Mouse (Mus musculus) embryonic facial prominence, embryonic 14.5 days (tissue): ENCODE data around the gene Kin. TPM values are rescaled to one million over a fixed set of nuclear protein-coding genes. Genes with fewer than 3 reads are reported as not detected.

Source experiments
- ATAC-seq: fragments of 200-750 bp; cut with Nextera tagmentation; 2 replicates; pipeline ENCODE4 v1.8.0; 2017; ENCODE audit warnings: low read depth, moderate number of reproducible peaks, moderate TSS enrichment
- DNase-seq: peaks from one replicate; pipeline ENCODE4 v3.0.0-alpha.2; 2015; ENCODE audit warnings: low spot score
- H3K27ac ChIP-seq: fragments of 300-500 bp; sonication (generic); replicated peaks from 2 replicates; pipeline ENCODE4 v1.5.1; 2014; ENCODE audit warnings: low read depth, mild to moderate bottlenecking, low read length, moderate library complexity
- H3K27me3 ChIP-seq: fragments of 300-500 bp; sonication (generic); replicated peaks from 2 replicates; pipeline ENCODE4 v1.6.1; 2014; ENCODE audit warnings: low read length; ENCODE audit not compliant: control insufficient read depth, insufficient read depth
- H3K36me3 ChIP-seq: fragments of 300-500 bp; sonication (generic); 2 replicates; pipeline ENCODE4 v1.6.1; 2014; ENCODE audit warnings: low read length, mixed read lengths; ENCODE audit not compliant: control insufficient read depth, insufficient read depth
- H3K4me1 ChIP-seq: fragments of 300-500 bp; sonication (generic); 2 replicates; pipeline ENCODE4 v1.6.1; 2014; ENCODE audit warnings: antibody characterized with exemption, low read length; ENCODE audit not compliant: control insufficient read depth, insufficient read depth
- H3K4me2 ChIP-seq: fragments of 300-500 bp; sonication (generic); 2 replicates; pipeline ENCODE4 v1.6.1; 2014; ENCODE audit warnings: low read depth, mild to moderate bottlenecking, low read length, moderate library complexity, mixed read lengths
- H3K4me3 ChIP-seq: fragments of 300-500 bp; sonication (generic); 2 replicates; pipeline ENCODE4 v1.5.1; 2014; ENCODE audit warnings: low read depth, mild to moderate bottlenecking, low read length
- H3K9ac ChIP-seq: fragments of 300-500 bp; sonication (generic); 2 replicates; pipeline ENCODE4 v1.6.1; 2014; ENCODE audit warnings: low read depth, mild to moderate bottlenecking, low read length, moderate library complexity, mixed read lengths
- H3K9me3 ChIP-seq: fragments of 300-500 bp; sonication (generic); 2 replicates; pipeline ENCODE4 v1.6.1; 2016; ENCODE audit warnings: low read length; ENCODE audit not compliant: control insufficient read depth
- WGBS: fragments of 180-500 bp; shearing (Covaris S2); extraction: QIAGEN DNeasy Blood & Tissue Kit; methylation state at CpG from one replicate; pipeline ENCODE4 v1.1.7; 2014; 5-methylcytosine and 5-hydroxymethylcytosine counted together
- polyA plus RNA-seq: library from polyadenylated mRNA; unstranded; fragments of >200 nt; fragmentation: Nextera tagmentation; extraction: Ambion mirVana; gene quantifications from 2 replicates; pipeline ENCODE4 v1.2.1, GENCODE M21; 2014

Gene Kin
- polyA plus RNA-seq, 1 experiment from 2014 or later, result 22.7 TPM

- H3K9ac ChIP-seq, result no peak overlapping the region
- WGBS, result 85% methylated on average over 14 of the region's 14 CpGs
- no peak overlapping the region for H3K4me2 ChIP-seq
- no peak overlapping the region for H3K27ac ChIP-seq
- peaks cover 34% of the 10 kb centered on the region for H3K36me3 ChIP-seq
- no peaks in the 10 kb centered on the region for H3K4me1 ChIP-seq
- no peak for DNase-seq
- no peak for ATAC-seq
- no peaks in the 10 kb centered on the region for H3K9me3 ChIP-seq
- H3K27me3 ChIP-seq, result no peaks in the 10 kb centered on the region
- H3K4me3 ChIP-seq, result no peak overlapping the region
Observed at GRCm38 (mm10) chr2:10094327-10095100, 14.1 kb downstream of the Kin start.

GRCm38 (mm10) chr2:10098598-10099215 is 18.3 kb downstream of the Kin start:
- WGBS, result 34% methylated on average over 9 of the region's 9 CpGs
- DNase-seq, result peak; percentile 53

GRCm38 (mm10) chr2:10100471-10100870 is 20.1 kb downstream of the Kin start:
- Histone ChIP-seq H3K4me2 (no peak overlapping the region), H3K4me1 (no peaks in the 10 kb centered on the region), H3K27me3 (no peaks in the 10 kb centered on the region), H3K36me3 (no peaks in the 10 kb centered on the region), H3K9ac (no peak overlapping the region), H3K4me3 (no peak overlapping the region), H3K27ac (no peak overlapping the region), H3K9me3 (no peaks in the 10 kb centered on the region)
- DNase-seq (no peak), ATAC-seq (no peak)
- WGBS, result 74% methylated on average over 2 of the region's 2 CpGs

More at GRCm38 (mm10) chr2:10098598-10099215, 18.3 kb downstream of the Kin start:
- ATAC-seq, result 0 out of 2 replicates have a peak, but pooled peaks have one; percentile 15
- no peak overlapping the region for H3K4me3 ChIP-seq
- no peaks in the 10 kb centered on the region for H3K9me3 ChIP-seq
- no peak overlapping the region for H3K4me2 ChIP-seq
- H3K36me3 ChIP-seq, result no peaks in the 10 kb centered on the region
- no peak overlapping the region for H3K27ac ChIP-seq
- no peak overlapping the region for H3K9ac ChIP-seq
- H3K4me1 ChIP-seq, result no peaks in the 10 kb centered on the region
- H3K27me3 ChIP-seq, result no peaks in the 10 kb centered on the region

- Histone ChIP-seq H3K27ac (no peak overlapping the region), H3K4me1 (no peaks in the 10 kb centered on the region), H3K4me2 (no peak overlapping the region), H3K27me3 (no peaks in the 10 kb centered on the region), H3K9ac (no peak overlapping the region), H3K9me3 (no peaks in the 10 kb centered on the region), H3K4me3 (no peak overlapping the region), H3K36me3 (no peaks in the 10 kb centered on the region)
- peak; percentile 37; the same call in 1 of the 2 replicates for ATAC-seq
- 39% methylated on average over 6 of the region's 6 CpGs for WGBS
- DNase-seq, result peak; percentile 55
Observed at GRCm38 (mm10) chr2:10101180-10101579, 20.8 kb downstream of the Kin start.

- ATAC-seq (no peak), DNase-seq (no peak)
- WGBS, result 61% methylated on average over 6 of the region's 6 CpGs
Observed at GRCm38 (mm10) chr2:10108535-10109189, 28.3 kb downstream of the Kin start.

GRCm38 (mm10) chr2:10118751-10119150 is 38.4 kb downstream of the Kin start:
- no peak for DNase-seq
- H3K4me2 ChIP-seq, result no peak overlapping the region
- H3K27ac ChIP-seq, result no peak overlapping the region
- H3K9me3 ChIP-seq, result no peaks in the 10 kb centered on the region
- H3K4me1 ChIP-seq, result no peaks in the 10 kb centered on the region
- H3K36me3 ChIP-seq, result no peaks in the 10 kb centered on the region
- no peak overlapping the region for H3K9ac ChIP-seq
- no peak for ATAC-seq
- 68% methylated on average over 1 of the region's 1 CpGs for WGBS
- no peaks in the 10 kb centered on the region for H3K27me3 ChIP-seq
- H3K4me3 ChIP-seq, result no peak overlapping the region

More at GRCm38 (mm10) chr2:10108535-10109189, 28.3 kb downstream of the Kin start:
- Histone ChIP-seq H3K4me3 (no peak overlapping the region), H3K9me3 (no peaks in the 10 kb centered on the region), H3K36me3 (no peaks in the 10 kb centered on the region), H3K27me3 (no peaks in the 10 kb centered on the region), H3K27ac (no peak overlapping the region), H3K4me2 (no peak overlapping the region), H3K4me1 (no peaks in the 10 kb centered on the region), H3K9ac (no peak overlapping the region)

GRCm38 (mm10) chr2:10119276-10119675 is 38.9 kb downstream of the Kin start:
- H3K27me3 ChIP-seq, result no peaks in the 10 kb centered on the region
- no peak overlapping the region for H3K4me3 ChIP-seq
- no peak for DNase-seq
- H3K4me2 ChIP-seq, result no peak overlapping the region
- H3K4me1 ChIP-seq, result no peaks in the 10 kb centered on the region
- H3K27ac ChIP-seq, result no peak overlapping the region
- 78% methylated on average over 8 of the region's 8 CpGs for WGBS
- H3K9ac ChIP-seq, result no peak overlapping the region
- no peaks in the 10 kb centered on the region for H3K9me3 ChIP-seq
- no peaks in the 10 kb centered on the region for H3K36me3 ChIP-seq
- ATAC-seq, result no peak

GRCm38 (mm10) chr2:10121826-10122225 is 41.4 kb downstream of the Kin start:
- no peaks in the 10 kb centered on the region for H3K36me3 ChIP-seq
- no peak for DNase-seq
- no peak overlapping the region for H3K27ac ChIP-seq
- no peaks in the 10 kb centered on the region for H3K27me3 ChIP-seq
- H3K4me3 ChIP-seq, result no peak overlapping the region
- 85% methylated on average over 3 of the region's 3 CpGs for WGBS
- H3K9ac ChIP-seq, result no peak overlapping the region
- no peak for ATAC-seq
- no peaks in the 10 kb centered on the region for H3K9me3 ChIP-seq
- H3K4me1 ChIP-seq, result no peaks in the 10 kb centered on the region
- H3K4me2 ChIP-seq, result no peak overlapping the region
